Mouse (Mus musculus): ENCODE results near the gene Otx2. TPM values are rescaled to one million over a fixed set of nuclear protein-coding genes. Genes with fewer than 3 reads are reported as not detected.
A peak's percentile ranks its signal among the peaks of the same experiment; 100 is the strongest.

Otx2 gene
- polyA plus RNA-seq, 2 experiments = 0.04 TPM; not detected in 1

DNA sequence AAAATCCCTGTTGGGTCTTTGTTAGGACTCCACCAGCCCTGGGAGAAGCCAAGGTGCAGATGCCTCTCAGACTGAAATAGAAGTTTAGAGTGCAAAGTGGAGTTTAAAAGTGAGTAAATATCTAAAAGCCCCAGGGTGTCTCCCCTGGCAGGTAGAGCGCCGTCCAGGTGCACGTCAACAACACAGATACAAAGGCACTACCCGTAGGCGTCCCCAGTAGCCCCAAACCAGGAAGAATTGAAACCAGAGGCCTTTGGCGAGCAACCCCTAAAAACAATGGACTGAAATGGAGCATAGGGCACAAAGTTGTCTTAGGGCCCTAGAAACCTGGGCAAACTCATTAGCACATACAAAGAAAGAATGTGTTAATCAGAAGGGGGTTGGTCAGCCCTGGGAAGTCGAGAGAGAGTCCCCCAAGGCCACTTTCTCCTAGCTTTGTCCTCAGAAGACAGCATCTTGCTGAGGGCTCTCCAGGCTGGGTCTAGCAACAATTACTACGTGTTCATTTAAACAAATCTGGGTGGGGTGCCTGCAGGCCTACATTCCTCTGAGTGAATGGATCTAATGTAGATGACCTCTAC lies 27.3 kb upstream of the Otx2 start:
- ATAC-seq (ENCODE audit: low FRiP score, low read depth) (no peak), DNase-seq (ENCODE audit: low spot score) (no peak)
- no peaks in the 10 kb centered on the region for H3K4me1 ChIP-seq (ENCODE audit: control insufficient read depth, insufficient read depth, low read length)
- H3K27ac ChIP-seq (replicated peaks; ENCODE audit: low read depth, low read length) = no peak overlapping the region
- H3K9me3 ChIP-seq (ENCODE audit: control insufficient read depth, low read length) = no peaks in the 10 kb centered on the region
- no peak overlapping the region for H3K4me3 ChIP-seq (replicated peaks; ENCODE audit: low read length)
- 33% methylated on average over 8 of the region's 8 CpGs for WGBS
- H3K9ac ChIP-seq (ENCODE audit: low read depth, low read length, severe bottlenecking) = no peak overlapping the region
- no peaks in the 10 kb centered on the region; the same call in 1 of the 2 replicates for H3K27me3 ChIP-seq (ENCODE audit: control insufficient read depth, insufficient read depth, low read length)
- TF ChIP-seq POLR2A (IDR thresholded peaks at IDR 0.05; ENCODE audit: borderline replicate concordance, extremely low read depth, insufficient read depth, insufficient read length) = no peak
- no peak overlapping the region for H3K4me2 ChIP-seq (replicated peaks; ENCODE audit: low read depth, low read length, severe bottlenecking)
- H3K36me3 ChIP-seq (ENCODE audit: control insufficient read depth, insufficient read depth, low read length) = no peaks in the 10 kb centered on the region

DNA sequence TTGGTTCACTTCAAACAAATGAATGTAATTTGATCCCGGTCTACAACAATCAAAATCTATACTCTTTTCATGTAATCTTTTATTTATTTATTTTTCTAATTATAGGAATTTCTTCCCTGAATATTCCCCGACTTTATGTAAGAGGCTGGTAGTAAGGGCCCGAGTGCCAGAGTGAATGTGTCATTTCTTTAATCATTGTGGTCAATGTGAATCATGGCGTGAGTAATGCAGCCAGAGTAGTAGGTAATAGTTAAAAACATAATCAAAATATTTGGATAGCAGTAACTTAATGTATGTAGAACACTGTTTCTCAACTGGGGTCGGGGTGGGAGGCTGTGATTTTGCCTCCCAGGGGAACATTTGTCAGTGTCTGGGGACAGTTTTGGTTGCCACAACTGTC lies 6.0 kb upstream of the Otx2 start:
- Histone ChIP-seq H3K9ac (ENCODE audit: low read depth, low read length, severe bottlenecking) (no peak overlapping the region), H3K4me1 (ENCODE audit: control insufficient read depth, insufficient read depth, low read length) (no peaks in the 10 kb centered on the region), H3K27ac (replicated peaks; ENCODE audit: low read depth, low read length) (no peak overlapping the region), H3K9me3 (ENCODE audit: control insufficient read depth, low read length) (no peaks in the 10 kb centered on the region), H3K4me2 (replicated peaks; ENCODE audit: low read depth, low read length, severe bottlenecking) (no peak overlapping the region), H3K36me3 (ENCODE audit: control insufficient read depth, insufficient read depth, low read length) (no peaks in the 10 kb centered on the region), H3K4me3 (replicated peaks; ENCODE audit: low read length) (no peak overlapping the region), H3K27me3 (ENCODE audit: control insufficient read depth, insufficient read depth, low read length) (peaks cover 27% of the 10 kb centered on the region)
- ATAC-seq (ENCODE audit: low FRiP score, low read depth) (no peak), DNase-seq (ENCODE audit: low spot score) (no peak)
- WGBS = 81% methylated on average over 5 of the region's 5 CpGs
- TF ChIP-seq POLR2A (IDR thresholded peaks at IDR 0.05; ENCODE audit: borderline replicate concordance, extremely low read depth, insufficient read depth, insufficient read length) = no peak

GRCm38 (mm10) chr14:48678674-48679073 lies 5.1 kb upstream of the Otx2 start:
- Histone ChIP-seq H3K27me3 (ENCODE audit: control insufficient read depth, insufficient read depth, low read length) (peaks cover 37% of the 10 kb centered on the region), H3K4me1 (ENCODE audit: control insufficient read depth, insufficient read depth, low read length) (peaks cover 3% of the 10 kb centered on the region; the same call in 1 of the 2 replicates), H3K27ac (replicated peaks; ENCODE audit: low read depth, low read length) (no peak overlapping the region), H3K36me3 (ENCODE audit: control insufficient read depth, insufficient read depth, low read length) (no peaks in the 10 kb centered on the region), H3K9ac (ENCODE audit: low read depth, low read length, severe bottlenecking) (no peak overlapping the region), H3K4me3 (replicated peaks; ENCODE audit: low read length) (no peak overlapping the region), H3K4me2 (replicated peaks; ENCODE audit: low read depth, low read length, severe bottlenecking) (no peak overlapping the region), H3K9me3 (ENCODE audit: control insufficient read depth, low read length) (no peaks in the 10 kb centered on the region)
- 86% methylated on average over 3 of the region's 3 CpGs for WGBS
- DNase-seq (ENCODE audit: low spot score) (no peak), ATAC-seq (ENCODE audit: low FRiP score, low read depth) (no peak)
- TF ChIP-seq POLR2A (IDR thresholded peaks at IDR 0.05; ENCODE audit: borderline replicate concordance, extremely low read depth, insufficient read depth, insufficient read length) = no peak

DNA sequence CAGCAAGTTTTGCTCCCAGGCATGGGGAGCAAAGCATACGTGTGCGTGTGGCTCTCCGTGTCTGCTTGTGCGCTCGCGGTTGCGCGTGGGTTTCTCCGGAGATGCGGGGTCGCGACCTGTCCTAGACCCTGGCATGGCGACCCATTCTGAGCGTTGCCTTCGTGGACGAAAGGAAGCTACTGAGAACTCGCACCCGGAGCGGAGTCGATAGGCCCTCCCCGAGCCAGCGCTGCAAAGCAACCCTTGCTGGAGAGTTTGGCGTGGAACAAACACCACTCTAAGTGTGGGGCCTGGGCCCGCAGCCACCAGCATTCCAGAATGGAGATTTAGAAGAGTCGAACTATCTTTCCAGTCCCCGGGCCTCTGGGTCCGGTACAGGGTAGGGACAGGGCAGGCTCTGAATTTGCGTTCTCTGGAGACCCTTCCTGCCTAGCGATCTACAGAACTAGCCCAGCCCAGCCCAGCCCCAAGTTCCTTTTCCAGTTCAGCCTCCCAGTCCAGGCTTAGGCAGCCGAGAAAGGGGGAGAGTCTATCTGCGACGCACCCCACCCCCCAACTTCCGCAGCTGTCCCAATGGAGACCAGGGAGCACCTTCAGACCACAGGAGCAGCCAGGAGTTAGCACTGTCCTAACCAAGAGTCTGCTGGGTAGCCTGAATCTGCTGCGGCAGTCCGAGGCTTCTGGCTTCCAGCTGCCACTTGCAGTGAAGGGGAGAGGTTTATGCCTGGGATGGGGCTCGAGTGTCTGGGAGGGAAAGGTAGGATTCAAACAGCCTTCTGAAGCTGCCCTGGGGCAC lies 615 bp upstream of the Otx2 start:
- Histone ChIP-seq H3K27ac (replicated peaks; ENCODE audit: low read depth, low read length) (no peak overlapping the region), H3K9ac (ENCODE audit: low read depth, low read length, severe bottlenecking) (no peak overlapping the region), H3K4me2 (replicated peaks; ENCODE audit: low read depth, low read length, severe bottlenecking) (peak overlapping the region; percentile 17; the same call in 1 of the 2 replicates), H3K4me3 (replicated peaks; ENCODE audit: low read length) (peak overlapping the region; percentile 19), H3K9me3 (ENCODE audit: control insufficient read depth, low read length) (no peaks in the 10 kb centered on the region), H3K4me1 (ENCODE audit: control insufficient read depth, insufficient read depth, low read length) (peaks cover 7% of the 10 kb centered on the region; the same call in 1 of the 2 replicates), H3K27me3 (ENCODE audit: control insufficient read depth, insufficient read depth, low read length) (peaks cover 80% of the 10 kb centered on the region), H3K36me3 (ENCODE audit: control insufficient read depth, insufficient read depth, low read length) (no peaks in the 10 kb centered on the region)
- no peak for ATAC-seq (ENCODE audit: low FRiP score, low read depth)
- WGBS = 1% methylated on average over 36 of the region's 36 CpGs
- DNase-seq (ENCODE audit: low spot score) = no peak
- TF ChIP-seq POLR2A (IDR thresholded peaks at IDR 0.05; ENCODE audit: borderline replicate concordance, extremely low read depth, insufficient read depth, insufficient read length) = no peak

- H3K4me1 ChIP-seq (ENCODE audit: control insufficient read depth, insufficient read depth, low read length) = peaks cover 7% of the 10 kb centered on the region; the same call in 1 of the 2 replicates
- DNase-seq (ENCODE audit: low spot score) (no peak), ATAC-seq (ENCODE audit: low FRiP score, low read depth) (no peak)
- no peak overlapping the region for H3K9ac ChIP-seq (ENCODE audit: low read depth, low read length, severe bottlenecking)
- H3K27ac ChIP-seq (replicated peaks; ENCODE audit: low read depth, low read length) = no peak overlapping the region
- H3K4me3 ChIP-seq (replicated peaks; ENCODE audit: low read length) = no peak overlapping the region
- H3K36me3 ChIP-seq (ENCODE audit: control insufficient read depth, insufficient read depth, low read length) = no peaks in the 10 kb centered on the region
- H3K4me2 ChIP-seq (replicated peaks; ENCODE audit: low read depth, low read length, severe bottlenecking) = no peak overlapping the region
- H3K27me3 ChIP-seq (ENCODE audit: control insufficient read depth, insufficient read depth, low read length) = peaks cover 88% of the 10 kb centered on the region
- no peaks in the 10 kb centered on the region for H3K9me3 ChIP-seq (ENCODE audit: control insufficient read depth, low read length)
- WGBS = 8% methylated on average over 10 of the region's 10 CpGs
- no peak for TF ChIP-seq POLR2A (IDR thresholded peaks at IDR 0.05; ENCODE audit: borderline replicate concordance, extremely low read depth, insufficient read depth, insufficient read length)
Measured at GRCm38 (mm10) chr14:48672611-48673176, 925 bp downstream of the Otx2 start.
